Mouse (Mus musculus) C2C12 (cell line): ENCODE measurements around the gene Actr1b.

ENCODE experiments used
- CEBPB ChIP-seq: IDR thresholded peaks from one replicate; pipeline ENCODE4 v1.6.1; 2011; ENCODE audit warnings: low read depth, mild to moderate bottlenecking, control low read depth, moderate library complexity
- CTCF ChIP-seq: IDR thresholded peaks from one replicate; pipeline ENCODE4 v1.5.1; 2011; ENCODE audit not compliant: control insufficient read depth, insufficient read depth, insufficient read length
- FOSL1 ChIP-seq: IDR thresholded peaks from one replicate; pipeline ENCODE4 v1.8.0; 2011; ENCODE audit warnings: mild to moderate bottlenecking, low read length; ENCODE audit not compliant: poor library complexity, insufficient read depth, severe bottlenecking
- MAX ChIP-seq: IDR thresholded peaks from one replicate; pipeline ENCODE4 v1.6.1; 2011; ENCODE audit warnings: mild to moderate bottlenecking, control low read depth
- MYOG ChIP-seq: IDR thresholded peaks from one replicate; pipeline ENCODE4 v1.6.1; 2011; ENCODE audit not compliant: control insufficient read depth, insufficient read length; ENCODE audit errors: extremely low read depth
- USF1 ChIP-seq: IDR thresholded peaks from one replicate; pipeline ENCODE4 v1.6.1; 2011; ENCODE audit warnings: low read depth, mild to moderate bottlenecking, control low read depth, moderate library complexity

DNA sequence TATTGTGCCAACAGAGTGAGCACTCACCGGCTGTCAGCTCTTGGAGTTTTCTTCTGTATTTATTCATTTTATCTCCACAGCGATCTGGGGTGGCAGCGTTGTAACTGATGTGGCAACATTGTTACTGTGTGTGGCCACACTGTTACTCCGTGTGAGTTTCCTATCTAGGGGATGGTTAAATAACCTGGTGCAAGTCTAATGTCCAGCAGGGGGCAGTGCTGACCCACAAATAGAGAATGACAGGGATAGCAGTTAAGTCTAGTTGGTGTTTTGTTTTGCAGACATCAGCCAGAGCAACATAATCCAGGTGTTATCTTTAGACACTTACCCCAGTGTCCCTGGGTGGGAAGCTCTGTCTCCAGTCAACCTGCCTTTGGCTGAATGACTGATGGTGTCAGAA, 23.1 kb upstream of the Actr1b start:
- peak; percentile 42 for TF ChIP-seq CTCF
- TF ChIP-seq USF1: no peak
- TF ChIP-seq MAX: no peak
- no peak for TF ChIP-seq CEBPB
- TF ChIP-seq MYOG: no peak
- TF ChIP-seq FOSL1: no peak
